Mouse (Mus musculus): Measurements from ENCODE around the gene Pigz. TPM values are rescaled to one million over a fixed set of nuclear protein-coding genes. Genes with fewer than 3 reads are reported as not detected.

Pigz gene
- polyA plus RNA-seq, 1 experiment from 2014 or later: 0.68 TPM

DNA sequence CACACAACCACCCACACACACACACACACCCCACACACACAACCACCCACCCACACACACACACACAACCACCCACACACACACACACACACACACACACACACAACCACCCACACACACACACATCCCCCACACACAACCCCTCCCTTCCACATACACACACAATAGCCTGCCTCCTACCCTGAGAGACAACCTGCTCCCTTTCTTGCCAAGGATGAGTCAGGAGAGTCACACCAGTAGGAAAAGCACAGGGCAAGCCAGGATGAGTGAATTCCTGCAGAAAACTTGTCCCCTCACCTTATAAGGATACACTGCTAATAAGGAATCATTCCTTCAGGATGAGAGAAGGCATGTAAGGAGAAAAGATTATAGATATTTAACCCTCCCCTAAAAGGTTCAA lies 60.3 kb downstream of the Pigz start:
- no peak for ATAC-seq (ENCODE audit: insufficient number of reproducible peaks, insufficient read depth, low FRiP score, low read depth)
- H3K27ac ChIP-seq (ENCODE audit: low read length): no peak overlapping the region
- H3K27me3 ChIP-seq (ENCODE audit: control insufficient read depth, insufficient read depth, low read length): no peaks in the 10 kb centered on the region
- H3K4me3 ChIP-seq (ENCODE audit: low read depth, low read length): no peak overlapping the region
- no peaks in the 10 kb centered on the region for H3K9me3 ChIP-seq (ENCODE audit: control insufficient read depth, low read depth, low read length)
- H3K4me1 ChIP-seq (ENCODE audit: control insufficient read depth, insufficient read depth, low read length): no peaks in the 10 kb centered on the region
- H3K4me2 ChIP-seq (replicated peaks; ENCODE audit: low read depth, low read length): no peak overlapping the region
- H3K36me3 ChIP-seq (ENCODE audit: control insufficient read depth, insufficient read depth, low read length): peaks cover 14% of the 10 kb centered on the region; the same call in 1 of the 2 replicates
- H3K9ac ChIP-seq (replicated peaks; ENCODE audit: low read depth, low read length): no peak overlapping the region

Small RNA genes lying within 50 kb of the gene (microRNA-seq; reads per million reads assigned to microRNA genes)
- gene Gm26269: not detected

Other genes starting within 250 kb of the Pigz start
- gene Meltf, start 55.0 kb upstream of the Pigz start, polyA plus RNA-seq (2014; fragmentation: Nextera tagmentation; extraction: Ambion mirVana): 0.06 TPM in 1 of 2 replicates, not detected in the other
- 91.4 and 97.6 TPM in 2 replicates for gene 0610012G03Rik, start 14.6 kb downstream of the Pigz start, polyA plus RNA-seq (2014; fragmentation: Nextera tagmentation; extraction: Ambion mirVana)
- 115 and 116 TPM in 2 replicates for gene Ncbp2, start 14.7 kb downstream of the Pigz start, polyA plus RNA-seq (2014; fragmentation: Nextera tagmentation; extraction: Ambion mirVana)
- gene Senp5, start 69.4 kb downstream of the Pigz start, polyA plus RNA-seq (2014; fragmentation: Nextera tagmentation; extraction: Ambion mirVana): 10.8 and 11.5 TPM in 2 replicates
- 40.1 and 42.2 TPM in 2 replicates for gene Pak2, start 145.5 kb downstream of the Pigz start, polyA plus RNA-seq (2014; fragmentation: Nextera tagmentation; extraction: Ambion mirVana)
- 111 and 125 TPM in 2 replicates for gene Pigx, start 165.9 kb downstream of the Pigz start, polyA plus RNA-seq (2014; fragmentation: Nextera tagmentation; extraction: Ambion mirVana)
- gene Cep19, start 165.9 kb downstream of the Pigz start, polyA plus RNA-seq (2014; fragmentation: Nextera tagmentation; extraction: Ambion mirVana): 30.0 and 32.3 TPM in 2 replicates
- gene Nrros, start 231.7 kb downstream of the Pigz start, polyA plus RNA-seq (2014; fragmentation: Nextera tagmentation; extraction: Ambion mirVana): 16.0 and 17.0 TPM in 2 replicates
- gene Bex6, start 246.0 kb downstream of the Pigz start, polyA plus RNA-seq (2014; fragmentation: Nextera tagmentation; extraction: Ambion mirVana): 0.35 TPM in 1 of 2 replicates, not detected in the other